Mouse (Mus musculus): ENCODE data around the gene Gimap1.

Gene Gimap1

GRCm38 (mm10) chr6:48740501-48741169, 1.8 kb downstream of the Gimap1 start:
- no peak for DNase-seq

GRCm38 (mm10) chr6:48741273-48741672, 2.4 kb downstream of the Gimap1 start:
- no peak for DNase-seq

GRCm38 (mm10) chr6:48741711-48742206, 2.9 kb downstream of the Gimap1 start:
- no peak for DNase-seq

GRCm38 (mm10) chr6:48742422-48743351, 3.8 kb downstream of the Gimap1 start:
- DNase-seq = peak; percentile 51

- no peak for DNase-seq
Observed at GRCm38 (mm10) chr6:48745490-48745889, 6.6 kb downstream of the Gimap1 start.

- DNase-seq = peak; percentile 78
Observed at GRCm38 (mm10) chr6:48745959-48746889, 7.4 kb downstream of the Gimap1 start, which contains the start of gene Gimap5. Gene Gimap5, plus strand, starts transcription at chr6:48746197.

GRCm38 (mm10) chr6:48747091-48747966, 8.5 kb downstream of the Gimap1 start:
- DNase-seq = peak; percentile 40

GRCm38 (mm10) chr6:48763567-48764270, 24.9 kb downstream of the Gimap1 start:
- DNase-seq = no peak

GRCm38 (mm10) chr6:48764496-48764895, 25.6 kb downstream of the Gimap1 start:
- no peak for DNase-seq

GRCm38 (mm10) chr6:48768178-48768869, 29.5 kb downstream of the Gimap1 start:
- DNase-seq = no peak

- no peak for DNase-seq
Observed at GRCm38 (mm10) chr6:48768933-48769332, 30.1 kb downstream of the Gimap1 start.

- DNase-seq = no peak
Observed at GRCm38 (mm10) chr6:48770696-48771095, 31.8 kb downstream of the Gimap1 start, which contains the start of gene Gimap3. Gene Gimap3, minus strand, starts transcription at chr6:48770851.

GRCm38 (mm10) chr6:48772030-48772429, 33.2 kb downstream of the Gimap1 start:
- DNase-seq = peak; percentile 86

GRCm38 (mm10) chr6:48784406-48784805, 45.6 kb downstream of the Gimap1 start:
- DNase-seq = no peak

- peak; percentile 65 for DNase-seq
Observed at GRCm38 (mm10) chr6:48785189-48785588, 46.3 kb downstream of the Gimap1 start.

- no peak for DNase-seq
Observed at GRCm38 (mm10) chr6:48785601-48786000, 46.7 kb downstream of the Gimap1 start.

GRCm38 (mm10) chr6:48787867-48788266, 49.0 kb downstream of the Gimap1 start:
- DNase-seq = no peak
